Mouse (Mus musculus) 416B (cell line): ENCODE data around the gene Il10.

Experiments used
- DNase-seq: peaks from one replicate; pipeline ENCODE4 v3.0.0; 2011; ENCODE audit warnings: low read depth

The Il10 gene

GRCm38 (mm10) chr1:131019492-131020098 lies at the start of gene Il10:
Gene Il10, plus strand, starts transcription at chr1:131019845.
- DNase-seq = no peak

- peak; percentile 70 for DNase-seq
These were observed 40.2 kb upstream of the Il10 start for GRCm38 (mm10) chr1:130979455-130979854.

- DNase-seq = peak; percentile 36
These were observed 35.2 kb upstream of the Il10 start for GRCm38 (mm10) chr1:130984441-130984840.

- no peak for DNase-seq
These were observed 32.6 kb upstream of the Il10 start for GRCm38 (mm10) chr1:130987001-130987400.

- DNase-seq = peak; percentile 63
These were observed 32.2 kb upstream of the Il10 start for GRCm38 (mm10) chr1:130987418-130987817.

GRCm38 (mm10) chr1:130989331-130989730 lies 30.3 kb upstream of the Il10 start:
- DNase-seq = peak; percentile 52

GRCm38 (mm10) chr1:130990448-130990847 lies 29.2 kb upstream of the Il10 start:
- peak; percentile 31 for DNase-seq

- no peak for DNase-seq
These were observed 26.0 kb upstream of the Il10 start for GRCm38 (mm10) chr1:130993574-130994154.

GRCm38 (mm10) chr1:130995515-130995914 lies 24.1 kb upstream of the Il10 start:
- DNase-seq = no peak

GRCm38 (mm10) chr1:130996356-130996755 lies 23.3 kb upstream of the Il10 start:
- no peak for DNase-seq

- DNase-seq = peak; percentile 44
These were observed 22.2 kb upstream of the Il10 start for GRCm38 (mm10) chr1:130997441-130997840.

- no peak for DNase-seq
These were observed 21.3 kb upstream of the Il10 start for GRCm38 (mm10) chr1:130998321-130998720.

- DNase-seq = no peak
These were observed 19.9 kb upstream of the Il10 start for GRCm38 (mm10) chr1:130999708-131000107.

GRCm38 (mm10) chr1:131000296-131000695 lies 19.3 kb upstream of the Il10 start:
- DNase-seq = peak; percentile 15

GRCm38 (mm10) chr1:131002561-131002960 lies 17.1 kb upstream of the Il10 start:
- DNase-seq = no peak

- no peak for DNase-seq
These were observed 16.4 kb upstream of the Il10 start for GRCm38 (mm10) chr1:131003037-131003922.

- no peak for DNase-seq
These were observed 13.6 kb upstream of the Il10 start for GRCm38 (mm10) chr1:131006069-131006468.

- no peak for DNase-seq
These were observed 9.2 kb upstream of the Il10 start for GRCm38 (mm10) chr1:131010201-131011153.

GRCm38 (mm10) chr1:131012494-131012893 lies 7.2 kb upstream of the Il10 start:
- no peak for DNase-seq

- DNase-seq = no peak
These were observed 5.7 kb upstream of the Il10 start for GRCm38 (mm10) chr1:131013926-131014325.

- DNase-seq = no peak
These were observed 4.4 kb upstream of the Il10 start for GRCm38 (mm10) chr1:131015281-131015680.

- DNase-seq = no peak
These were observed 3.8 kb upstream of the Il10 start for GRCm38 (mm10) chr1:131015879-131016278.
